Mouse (Mus musculus): ENCODE data around the gene Phf11a.
"Not testable (repeated sequence)": the region's sequence is repeated elsewhere in the genome, so short reads cannot be mapped to it uniquely, and the experiment has no call there.

GRCm38 (mm10) chr14:59341189-59341588 is 43.9 kb upstream of the Phf11a start, which contains the start of gene Phf11b:
- TF ChIP-seq CTCF (IDR thresholded peaks at IDR 0.05; ENCODE audit: insufficient read depth, low read length); POLR2A (IDR thresholded peaks at IDR 0.05; ENCODE audit: borderline replicate concordance, extremely low read depth, low read depth, low read length): not testable (repeated sequence)

Data from lung, adult 2 months (tissue).